Mouse (Mus musculus) heart, postnatal 14 days (tissue): ENCODE data around the gene Mup8. TPM values are rescaled to one million over a fixed set of nuclear protein-coding genes. Genes with fewer than 3 reads are reported as not detected.
"Not testable (repeated sequence)": the region's sequence is repeated elsewhere in the genome, so short reads cannot be mapped to it uniquely, and the experiment has no call there.

ENCODE experiments used
- DNase-seq, 2 experiments: peaks; one replicate each; pipeline ENCODE4 v3.0.0; 2021 to 2022
- intact Hi-C: fragments of 180-260 bp; cut with DNase I; formaldehyde crosslinking; loops from one replicate; pipeline ENCODE4 v1.15.1; 2025
- long read RNA-seq, 2 experiments: library from polyadenylated mRNA; stranded (forward); transcript quantifications; one replicate each; pipeline ENCODE4 v2.0.0; 2021
- total RNA-seq, 2 experiments: library from RNA; stranded (reverse); gene quantifications; 2 replicates each; pipeline ENCODE4 v1.2.3; 2021

Gene Mup8
- not detected for total RNA-seq
- long read RNA-seq, experiment 1 = 0 reads
- long read RNA-seq, experiment 2 = 0 reads

GRCm38 (mm10) chr4:60222499-60222898 lies at the start of gene Mup8:
Gene Mup8 (minus strand): TSS chr4:60222599.
- DNase-seq, intact Hi-C loops: not testable (repeated sequence)

GRCm38 (mm10) chr4:60265977-60266770 lies 43.8 kb upstream of the Mup8 start:
- DNase-seq, intact Hi-C loops: not testable (repeated sequence)

- intact Hi-C loops, DNase-seq: not testable (repeated sequence)
Observed at GRCm38 (mm10) chr4:60262706-60263105, 40.3 kb upstream of the Mup8 start.

Other genes starting within 250 kb of the Mup8 start
- gene Mup7, start 152.1 kb downstream of the Mup8 start, total RNA-seq = not detected
- gene Mup2, start 68.3 kb downstream of the Mup8 start, total RNA-seq = not detected
- not detected for gene Mup9, start 199.4 kb upstream of the Mup8 start, total RNA-seq